Mouse (Mus musculus) urinary bladder, adult 18-20 months (tissue): ENCODE data around the gene Ces1a.

ENCODE experiments used
- DNase-seq, 2 experiments: peaks; one replicate each; pipeline ENCODE4 v3.0.0; 2022; ENCODE audit warnings: low spot score in 2 of 2, mixed read lengths in 2 of 2

Gene Ces1a

GRCm38 (mm10) chr8:92996840-92997239 lies 51.2 kb downstream of the Ces1a start:
- peak; percentile 33 to 53 for DNase-seq

DNA sequence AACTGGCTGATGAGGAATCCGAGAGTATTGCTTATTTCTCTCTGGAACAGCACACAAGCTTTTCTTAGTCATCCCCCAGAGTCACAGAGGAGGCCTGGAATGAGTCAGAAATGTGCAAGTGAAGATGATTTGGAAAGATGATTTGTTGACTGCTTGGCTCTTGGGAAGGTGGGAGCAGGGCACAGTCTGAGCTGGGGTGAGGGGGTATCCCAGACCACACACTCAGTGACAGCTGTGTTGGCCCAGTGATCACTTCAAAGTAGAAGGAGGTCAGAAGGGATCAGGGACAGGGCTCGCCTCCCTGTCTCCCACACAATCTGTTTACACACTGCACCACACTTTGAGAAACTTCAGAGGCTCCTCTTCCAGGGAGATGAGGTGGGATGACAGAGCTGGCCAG lies 63.6 kb downstream of the Ces1a start:
- DNase-seq = no peak

GRCm38 (mm10) chr8:92982491-92982890 lies 65.5 kb downstream of the Ces1a start:
- no peak for DNase-seq

GRCm38 (mm10) chr8:92976656-92977055 lies 71.3 kb downstream of the Ces1a start:
- no peak for DNase-seq

- peak in 1 of 2 experiments; percentile 34 for DNase-seq
These were observed 75.0 kb downstream of the Ces1a start for GRCm38 (mm10) chr8:92972949-92973348.
